Mouse (Mus musculus) limb, embryonic 11.5 days (tissue): ENCODE results near the gene Gart. TPM values are rescaled to one million over a fixed set of nuclear protein-coding genes. Genes with fewer than 3 reads are reported as not detected.

Source experiments
- ATAC-seq: fragments of 200-750 bp; cut with Nextera tagmentation; 2 replicates; pipeline ENCODE4 v1.8.0; 2017; ENCODE audit warnings: low read depth; ENCODE audit not compliant: insufficient number of reproducible peaks, low FRiP score, low TSS enrichment
- DNase-seq: peaks from one replicate; pipeline ENCODE4 v3.0.0-alpha.2; 2015; ENCODE audit warnings: low spot score
- H3K27ac ChIP-seq: fragments of 300-500 bp; sonication (generic); replicated peaks from 2 replicates; pipeline ENCODE4 v1.5.1; 2014; ENCODE audit warnings: low read depth, mild to moderate bottlenecking, low read length
- H3K27me3 ChIP-seq: fragments of 300-500 bp; sonication (generic); 2 replicates; pipeline ENCODE4 v1.6.1; 2014; ENCODE audit warnings: mild to moderate bottlenecking, low read length, mixed read lengths; ENCODE audit not compliant: control insufficient read depth, insufficient read depth
- H3K36me3 ChIP-seq: fragments of 300-500 bp; sonication (generic); 2 replicates; pipeline ENCODE4 v1.6.1; 2014; ENCODE audit warnings: mild to moderate bottlenecking, low read length, moderate library complexity, mixed read lengths; ENCODE audit not compliant: control insufficient read depth, insufficient read depth
- H3K4me1 ChIP-seq: fragments of 300-500 bp; sonication (generic); 2 replicates; pipeline ENCODE4 v1.6.1; 2014; ENCODE audit warnings: low read length, mixed read lengths; ENCODE audit not compliant: control insufficient read depth, insufficient read depth
- H3K4me2 ChIP-seq: fragments of 300-500 bp; sonication (generic); 2 replicates; pipeline ENCODE4 v1.6.1; 2014; ENCODE audit warnings: low read depth, mild to moderate bottlenecking, moderate library complexity; ENCODE audit not compliant: severe bottlenecking
- H3K4me3 ChIP-seq: fragments of 300-500 bp; sonication (generic); 2 replicates; pipeline ENCODE4 v1.5.1; 2014; ENCODE audit warnings: low read depth, low read length
- H3K9ac ChIP-seq: fragments of 300-500 bp; sonication (generic); 2 replicates; pipeline ENCODE4 v1.6.1; 2014; ENCODE audit warnings: mild to moderate bottlenecking, low read length
- H3K9me3 ChIP-seq: fragments of 300-500 bp; sonication (generic); 2 replicates; pipeline ENCODE4 v1.6.1; 2016; ENCODE audit warnings: low read length; ENCODE audit not compliant: control insufficient read depth
- WGBS: fragments of 180-500 bp; shearing (Covaris S2); extraction: QIAGEN DNeasy Blood & Tissue Kit; methylation state at CpG from one replicate; pipeline ENCODE4 v1.1.7; 2014; 5-methylcytosine and 5-hydroxymethylcytosine counted together
- polyA plus RNA-seq: library from polyadenylated mRNA; unstranded; fragments of >200 nt; fragmentation: Nextera tagmentation; extraction: Ambion mirVana; gene quantifications from 2 replicates; pipeline ENCODE4 v1.2.1, GENCODE M21; 2014

Gene Gart
- polyA plus RNA-seq, 1 experiment from 2014 or later: 131 TPM

DNA sequence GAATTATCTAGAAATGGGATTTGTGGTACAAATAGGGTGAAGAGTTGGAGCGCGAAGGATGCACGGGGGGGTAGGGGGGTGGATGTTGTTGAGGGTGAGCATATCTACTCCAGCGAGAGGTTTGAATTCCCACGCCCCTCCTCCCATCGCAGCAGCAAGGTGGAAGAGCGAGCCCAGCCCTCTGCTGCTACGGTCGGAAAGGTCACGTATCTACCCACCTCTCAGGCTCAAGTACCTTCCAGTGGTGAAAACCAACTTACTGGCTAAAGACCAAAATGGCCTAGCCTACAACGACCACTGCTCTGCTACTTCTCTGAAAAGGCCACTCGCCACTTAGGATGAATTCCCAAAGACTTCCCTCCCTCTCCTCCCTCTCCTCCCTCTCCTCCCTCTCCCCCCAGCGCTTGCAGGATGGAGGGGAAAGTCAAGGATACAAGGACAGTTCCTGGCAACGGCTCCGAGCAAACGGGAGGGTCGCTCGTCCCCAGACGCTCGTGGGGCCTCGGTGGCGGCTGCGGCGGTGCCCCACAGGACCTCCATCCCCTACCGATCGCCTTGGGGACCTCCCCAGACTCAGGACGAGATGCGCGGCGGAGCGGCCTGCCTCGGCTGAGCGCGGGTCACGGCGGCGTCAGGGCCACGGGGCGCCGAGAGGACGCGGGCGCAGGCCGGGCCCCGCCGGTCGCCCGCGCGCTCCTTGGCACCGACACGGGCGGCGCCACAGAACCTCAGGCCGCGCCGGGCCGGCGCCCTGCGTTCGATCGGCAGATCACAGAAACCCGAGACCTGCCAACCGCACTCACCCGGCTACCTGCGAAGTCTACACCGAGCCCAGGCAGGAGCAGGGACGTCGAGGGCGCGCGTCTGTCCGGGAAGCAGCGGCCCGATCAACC is 49.7 kb downstream of the Gart start:
- WGBS: under 1% methylated on average over 71 of the region's 75 CpGs
- peak overlapping the region; percentile 51 for H3K4me3 ChIP-seq
- H3K27ac ChIP-seq: no peak overlapping the region
- H3K9me3 ChIP-seq: no peaks in the 10 kb centered on the region
- no peaks in the 10 kb centered on the region for H3K36me3 ChIP-seq
- H3K9ac ChIP-seq: peak overlapping the region; percentile 59
- DNase-seq: peak; percentile 62
- peak overlapping the region; percentile 90 for H3K4me2 ChIP-seq
- no peak; the same call in none of the 2 replicates for ATAC-seq
- no peaks in the 10 kb centered on the region for H3K27me3 ChIP-seq
- H3K4me1 ChIP-seq: 0 out of 2 replicates have a peak, but pooled peaks cover 2% of the 10 kb centered on the region

DNA sequence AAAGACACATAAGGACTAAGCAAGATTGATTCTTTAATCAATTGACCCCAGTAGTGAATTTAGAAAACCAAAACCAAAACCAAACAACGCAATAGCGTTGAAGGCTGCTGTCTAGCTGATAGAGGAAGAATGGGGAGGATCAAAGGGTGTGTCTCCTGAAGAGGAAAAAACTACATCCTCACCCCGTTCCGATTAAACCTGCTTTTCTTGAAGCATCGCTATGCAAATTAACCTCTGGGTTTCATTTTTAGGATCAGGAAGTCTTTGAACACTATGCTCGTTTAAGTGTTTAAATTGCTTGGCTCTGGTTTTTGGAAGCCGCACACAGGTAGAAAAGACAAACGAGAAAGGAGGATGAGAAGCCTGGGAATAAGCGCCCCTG is 50.4 kb downstream of the Gart start:
- Histone ChIP-seq H3K36me3 (no peaks in the 10 kb centered on the region; the same call in 1 of the 2 replicates), H3K4me3 (peak overlapping the region; percentile 51), H3K9ac (no peak overlapping the region), H3K27ac (no peak overlapping the region), H3K9me3 (no peaks in the 10 kb centered on the region), H3K4me2 (peak overlapping the region; percentile 90), H3K27me3 (no peaks in the 10 kb centered on the region), H3K4me1 (0 out of 2 replicates have a peak, but pooled peaks cover 2% of the 10 kb centered on the region)
- WGBS: 17% methylated on average over 9 of the region's 9 CpGs
- ATAC-seq (no peak), DNase-seq (no peak)

DNA sequence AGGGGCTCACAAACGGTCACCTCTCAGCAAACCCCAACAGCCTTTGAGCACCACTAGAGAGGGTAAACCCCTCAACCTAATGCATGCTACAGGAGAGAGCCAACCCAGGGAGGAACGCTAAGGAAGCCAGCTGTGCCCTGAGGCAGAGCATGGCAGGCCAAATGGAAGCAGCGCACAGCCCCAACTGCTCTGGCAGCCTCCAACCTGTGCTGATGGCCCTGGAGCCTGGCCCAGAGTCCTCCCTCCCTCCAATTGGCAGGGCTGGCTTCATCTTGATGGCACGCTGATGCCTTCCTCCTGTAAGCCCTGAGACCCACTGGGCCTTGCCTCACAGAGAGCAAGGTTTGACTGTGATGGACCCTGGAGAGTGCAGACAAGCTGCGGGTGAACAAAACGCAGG is 51.7 kb downstream of the Gart start:
- no peak overlapping the region for H3K27ac ChIP-seq
- 0 out of 2 replicates have a peak, but pooled peaks cover 2% of the 10 kb centered on the region for H3K4me1 ChIP-seq
- no peaks in the 10 kb centered on the region for H3K27me3 ChIP-seq
- no peaks in the 10 kb centered on the region; the same call in 1 of the 2 replicates for H3K36me3 ChIP-seq
- no peaks in the 10 kb centered on the region for H3K9me3 ChIP-seq
- no peak overlapping the region for H3K4me2 ChIP-seq
- H3K4me3 ChIP-seq: no peak overlapping the region
- WGBS: 80% methylated on average over 6 of the region's 6 CpGs
- no peak for ATAC-seq
- no peak for DNase-seq
- H3K9ac ChIP-seq: 0 out of 2 replicates have a peak overlapping the region, but pooled peaks have one; percentile 12

DNA sequence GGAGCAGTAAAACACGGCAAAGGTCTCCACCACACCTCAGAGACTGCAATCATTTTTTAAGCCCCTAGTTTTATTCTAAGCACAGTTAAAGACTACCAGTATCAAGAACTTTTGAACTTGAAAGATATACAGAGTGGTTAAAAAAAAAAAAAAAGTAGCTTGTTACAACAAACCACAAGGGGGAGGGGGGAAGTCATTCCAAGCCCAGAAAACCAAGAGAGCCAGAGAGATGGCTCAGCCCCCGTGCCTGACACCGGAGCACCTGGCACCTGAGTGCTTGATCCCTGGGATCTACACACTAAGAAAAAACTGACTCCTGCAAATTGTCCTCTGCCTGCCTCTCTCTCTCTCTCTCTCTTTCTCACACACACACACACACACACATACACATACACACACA is 53.5 kb downstream of the Gart start:
- Histone ChIP-seq H3K4me1 (0 out of 2 replicates have a peak, but pooled peaks cover 2% of the 10 kb centered on the region), H3K36me3 (no peaks in the 10 kb centered on the region; the same call in 1 of the 2 replicates), H3K27ac (no peak overlapping the region), H3K27me3 (no peaks in the 10 kb centered on the region), H3K4me3 (no peak overlapping the region), H3K9me3 (no peaks in the 10 kb centered on the region), H3K4me2 (no peak overlapping the region), H3K9ac (no peak overlapping the region)
- DNase-seq (no peak), ATAC-seq (no peak)
- 73% methylated on average over 3 of the region's 3 CpGs for WGBS

DNA sequence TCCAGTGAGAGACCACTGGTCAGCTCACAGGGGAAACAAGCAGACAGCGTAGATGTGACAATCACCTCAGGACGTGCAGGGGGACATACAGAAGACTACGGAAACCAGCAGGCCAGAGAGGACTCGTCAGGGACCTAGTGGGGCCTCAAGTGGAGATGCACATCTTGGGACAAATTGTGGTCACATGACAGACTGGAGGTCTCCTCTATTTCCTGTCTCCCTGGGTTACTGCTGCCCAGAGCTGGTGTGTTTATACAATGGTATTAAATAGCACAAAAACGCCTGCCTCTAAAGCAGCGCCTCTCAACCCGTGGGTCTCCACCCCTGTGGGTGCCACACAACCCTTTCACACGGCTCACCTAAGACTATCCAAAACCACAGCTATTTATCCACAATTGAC is 54.6 kb downstream of the Gart start:
- ATAC-seq (no peak), DNase-seq (no peak)
- H3K27ac ChIP-seq: no peak overlapping the region
- no peaks in the 10 kb centered on the region for H3K9me3 ChIP-seq
- H3K27me3 ChIP-seq: no peaks in the 10 kb centered on the region
- H3K4me1 ChIP-seq: 0 out of 2 replicates have a peak, but pooled peaks cover 2% of the 10 kb centered on the region
- no peaks in the 10 kb centered on the region; the same call in 1 of the 2 replicates for H3K36me3 ChIP-seq
- WGBS: 70% methylated on average over 8 of the region's 8 CpGs
- H3K4me2 ChIP-seq: no peak overlapping the region
- no peak overlapping the region for H3K9ac ChIP-seq
- no peak overlapping the region for H3K4me3 ChIP-seq

DNA sequence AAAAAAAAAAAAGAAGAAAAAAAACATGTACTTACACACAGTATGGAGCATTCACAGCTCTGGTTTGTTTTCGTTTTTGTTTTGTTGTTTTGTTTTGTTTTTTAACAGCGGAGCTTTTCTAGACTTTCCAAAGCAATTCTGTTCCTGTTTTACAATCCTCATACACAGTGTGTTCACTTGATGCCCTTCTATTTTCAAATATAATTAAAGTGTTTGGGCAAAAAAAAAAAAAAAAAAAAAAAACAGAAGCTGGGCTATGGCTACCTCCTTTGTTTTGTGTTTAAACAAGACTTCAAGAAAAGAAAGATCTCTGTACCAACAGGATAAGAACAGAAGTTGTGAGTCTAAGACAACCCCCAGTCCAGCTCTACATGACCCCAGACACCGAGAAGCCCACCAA is 58.0 kb downstream of the Gart start:
- Histone ChIP-seq H3K4me3 (no peak overlapping the region), H3K27ac (no peak overlapping the region), H3K9ac (no peak overlapping the region), H3K4me2 (no peak overlapping the region), H3K27me3 (no peaks in the 10 kb centered on the region), H3K9me3 (no peaks in the 10 kb centered on the region), H3K36me3 (no peaks in the 10 kb centered on the region; the same call in 1 of the 2 replicates), H3K4me1 (no peaks in the 10 kb centered on the region)
- no peak for DNase-seq
- ATAC-seq: no peak
- WGBS: 85% methylated on average over 3 of the region's 3 CpGs

DNA sequence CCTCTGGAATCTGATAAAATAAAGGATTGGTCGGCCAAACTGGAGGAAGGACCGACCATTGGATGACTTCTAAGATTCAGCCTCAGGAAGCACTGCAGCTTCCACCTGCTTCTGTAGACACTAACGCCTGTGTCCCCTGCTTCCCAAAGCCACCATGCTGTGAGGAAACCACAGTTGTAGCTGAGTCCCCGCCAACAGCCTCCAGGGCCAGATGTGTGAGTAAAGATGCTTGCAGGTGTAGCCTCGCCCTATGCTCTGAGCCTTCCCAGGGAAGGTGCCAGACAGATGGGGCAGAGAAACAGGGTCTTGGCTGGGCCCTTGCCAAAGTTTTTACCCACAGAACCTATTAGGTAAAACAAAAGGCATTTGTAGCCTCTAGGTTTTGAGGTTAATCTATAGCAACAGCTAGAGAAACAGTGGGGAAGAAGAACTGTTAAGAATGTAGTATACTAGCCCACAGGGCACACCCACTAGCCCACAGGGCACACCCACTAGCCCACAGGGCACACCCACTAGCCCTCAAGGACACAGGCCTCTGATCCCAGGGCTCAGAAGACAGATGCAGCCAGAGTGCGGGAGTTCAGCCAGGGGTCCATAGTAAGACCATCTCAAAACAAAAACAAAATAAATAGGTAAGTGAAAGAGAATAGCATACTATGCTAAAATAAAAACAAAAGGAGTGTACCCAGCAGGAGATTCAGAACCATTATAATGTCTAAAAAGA is 58.9 kb downstream of the Gart start:
- Histone ChIP-seq H3K27me3 (no peaks in the 10 kb centered on the region), H3K4me3 (no peak overlapping the region), H3K4me1 (no peaks in the 10 kb centered on the region), H3K9me3 (no peaks in the 10 kb centered on the region), H3K9ac (no peak overlapping the region), H3K4me2 (no peak overlapping the region), H3K27ac (no peak overlapping the region), H3K36me3 (no peaks in the 10 kb centered on the region; the same call in 1 of the 2 replicates)
- WGBS: 62% methylated on average over 6 of the region's 6 CpGs
- ATAC-seq (no peak), DNase-seq (no peak)

DNA sequence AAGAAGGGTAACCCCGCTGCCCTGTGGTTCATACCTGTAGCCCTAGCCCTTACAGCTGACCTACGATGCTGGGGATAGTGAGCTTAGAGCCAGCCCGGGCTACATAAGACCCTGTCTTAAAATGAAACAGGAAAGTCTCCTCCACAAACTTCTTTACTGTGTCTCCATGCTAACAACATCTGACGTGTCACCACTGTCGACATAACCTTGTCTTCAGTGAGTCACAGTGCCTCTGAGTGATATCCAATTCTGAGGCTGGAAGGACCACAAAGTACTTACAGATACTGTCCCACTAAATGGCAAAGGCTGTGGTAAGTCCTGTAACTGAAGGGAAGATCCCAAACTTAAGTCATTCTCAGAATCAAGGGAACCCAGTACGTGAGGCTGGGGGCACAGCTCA is 60.5 kb downstream of the Gart start:
- Histone ChIP-seq H3K27me3 (no peaks in the 10 kb centered on the region), H3K4me2 (no peak overlapping the region), H3K36me3 (no peaks in the 10 kb centered on the region), H3K9me3 (no peaks in the 10 kb centered on the region), H3K9ac (no peak overlapping the region), H3K4me1 (no peaks in the 10 kb centered on the region), H3K4me3 (no peak overlapping the region), H3K27ac (no peak overlapping the region)
- DNase-seq: no peak
- ATAC-seq: no peak
- WGBS: 92% methylated on average over 6 of the region's 6 CpGs
